Mouse (Mus musculus): Measurements from ENCODE around the gene Shbg.

DNA sequence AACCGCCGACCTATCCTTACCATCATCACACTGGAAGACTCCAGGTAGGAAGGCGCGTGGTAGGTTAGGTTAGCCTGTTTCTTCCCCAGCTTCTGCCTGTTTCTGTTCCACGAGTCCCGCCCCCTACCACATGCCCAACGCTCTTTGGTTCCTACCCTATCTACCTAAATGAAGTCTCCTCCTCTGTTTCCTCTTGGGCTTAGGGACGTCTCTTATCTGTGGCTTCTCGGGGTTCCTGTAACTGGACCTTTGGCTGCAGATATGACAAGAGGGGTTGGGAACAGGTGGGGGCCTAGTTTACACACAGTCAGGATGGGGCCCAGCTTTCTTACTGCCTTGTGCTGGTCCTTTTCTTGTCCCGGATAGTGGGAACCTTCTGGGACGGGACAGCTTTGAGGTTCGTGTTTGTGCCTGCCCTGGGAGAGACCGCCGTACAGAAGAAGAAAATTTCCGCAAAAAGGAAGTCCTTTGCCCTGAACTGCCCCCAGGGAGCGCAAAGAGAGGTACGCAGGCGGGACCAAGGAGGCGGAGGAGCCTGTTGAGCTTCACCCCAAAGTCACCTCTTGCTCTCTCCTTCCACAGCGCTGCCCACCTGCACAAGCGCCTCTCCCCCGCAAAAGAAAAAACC lies 28.4 kb downstream of the Shbg start:
- no peak for TF ChIP-seq CTCF (IDR thresholded peaks at IDR 0.05; ENCODE audit: low read depth, low read length)
- TF ChIP-seq POLR2A (IDR thresholded peaks at IDR 0.05; ENCODE audit: extremely low read depth, insufficient read depth, low read length), result no peak

Measured in liver, adult 2 months (tissue).